Mouse (Mus musculus) thymus, adult 2 months (tissue): ENCODE results near the gene Rab4b. TPM values are rescaled to one million over a fixed set of nuclear protein-coding genes. Genes with fewer than 3 reads are reported as not detected.

Experiments used
- DNase-seq: peaks from one replicate; pipeline ENCODE4 v3.0.0; 2021
- H3K27ac ChIP-seq: fragments of 200-500 bp; 2 replicates; pipeline ENCODE4 v1.5.1; 2012; ENCODE audit warnings: low read length, control low read depth; ENCODE audit not compliant: control insufficient read depth, insufficient read depth
- H3K27me3 ChIP-seq: fragments of 200-500 bp; 2 replicates; pipeline ENCODE4 v1.6.1; 2012; ENCODE audit warnings: mild to moderate bottlenecking, low read length, moderate library complexity, mixed read lengths; ENCODE audit not compliant: control insufficient read depth, insufficient read depth
- H3K36me3 ChIP-seq: fragments of 200-500 bp; 2 replicates; pipeline ENCODE4 v1.6.1; 2012; ENCODE audit warnings: mild to moderate bottlenecking, low read length, moderate library complexity; ENCODE audit not compliant: control insufficient read depth, insufficient read depth
- H3K4me1 ChIP-seq: fragments of 200-500 bp; replicated peaks from 2 replicates; pipeline ENCODE4 v1.6.1; 2012; ENCODE audit warnings: low read length; ENCODE audit not compliant: control insufficient read depth, insufficient read depth
- H3K4me3 ChIP-seq: fragments of 200-500 bp; 2 replicates; pipeline ENCODE4 v1.5.1; 2012; ENCODE audit warnings: mild to moderate bottlenecking, low read length, control low read depth, moderate library complexity; ENCODE audit not compliant: control insufficient read depth, insufficient read depth
- CTCF ChIP-seq: fragments of 200-500 bp; IDR thresholded peaks from 2 replicates; pipeline ENCODE4 v1.5.1; 2012; ENCODE audit warnings: mild to moderate bottlenecking, control low read depth, low read length, moderate library complexity, borderline replicate concordance; ENCODE audit not compliant: control insufficient read depth, poor library complexity, insufficient read depth; ENCODE audit errors: extremely low read depth
- POLR2A ChIP-seq: fragments of 200-500 bp; IDR thresholded peaks from 2 replicates; pipeline ENCODE4 v1.6.1; 2012; ENCODE audit warnings: mild to moderate bottlenecking, low read length, control low read depth, moderate library complexity; ENCODE audit not compliant: control insufficient read depth, poor library complexity, insufficient read depth; ENCODE audit errors: extremely low read depth
- WGBS: fragments of 180-500 bp; shearing (Covaris S2); methylation state at CpG from one replicate; pipeline ENCODE4 v1.1.7; 2018; 5-methylcytosine and 5-hydroxymethylcytosine counted together
- polyA plus RNA-seq: library from polyadenylated mRNA; depleted of rRNA; stranded (reverse); fragments of >200 nt; gene quantifications from 2 replicates; pipeline ENCODE4 v1.2.3, GENCODE M21; 2012

Rab4b gene
- polyA plus RNA-seq, 1 experiment: 136 TPM

DNA sequence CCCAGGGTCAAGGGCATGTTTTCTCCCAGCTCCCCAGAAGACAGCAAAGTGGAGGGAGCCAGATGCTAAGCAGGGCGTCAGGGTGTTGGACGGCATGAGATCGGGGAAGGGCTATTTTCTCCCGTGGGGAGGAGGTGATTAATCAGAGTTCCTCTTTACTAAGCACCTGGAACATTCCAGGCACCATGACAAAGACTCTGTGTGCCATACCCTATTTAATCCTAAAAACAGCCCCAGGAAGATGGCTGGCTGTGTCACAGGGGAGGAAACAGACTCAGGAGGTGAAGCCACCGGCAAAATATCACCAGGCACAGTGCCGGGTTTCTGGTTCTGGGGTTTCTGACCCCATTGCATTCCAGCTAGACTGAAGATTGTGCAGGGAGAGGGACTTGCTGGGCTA is 43.2 kb upstream of the Rab4b start:
- TF ChIP-seq POLR2A: no peak
- H3K4me1 ChIP-seq: peaks cover 19% of the 10 kb centered on the region
- no peak overlapping the region for H3K4me3 ChIP-seq
- no peak overlapping the region for H3K27ac ChIP-seq
- WGBS: 85% methylated on average over 6 of the region's 6 CpGs
- H3K27me3 ChIP-seq: no peaks in the 10 kb centered on the region
- DNase-seq: no peak
- H3K36me3 ChIP-seq: no peaks in the 10 kb centered on the region

DNA sequence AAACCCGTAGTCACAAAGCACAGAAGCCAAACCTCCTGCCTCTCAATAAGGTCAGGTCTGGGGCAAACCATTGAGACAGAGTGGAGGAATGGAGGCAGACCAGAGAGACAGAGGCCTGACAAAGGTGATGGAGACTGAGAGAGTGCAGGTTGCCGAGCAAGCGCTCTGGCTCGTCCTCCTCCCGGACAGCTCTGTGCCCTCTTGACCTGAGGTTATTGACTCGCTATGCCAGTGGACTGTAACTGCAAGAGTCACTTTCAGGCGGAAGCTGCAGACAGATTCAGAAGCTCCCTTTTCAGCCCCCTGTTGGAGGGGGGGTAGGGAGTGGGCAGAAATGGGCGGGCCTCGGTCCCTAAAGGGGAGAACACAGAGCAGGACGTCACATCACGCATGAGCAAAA is 41.2 kb upstream of the Rab4b start:
- no peak overlapping the region for H3K4me3 ChIP-seq
- no peak for DNase-seq
- peaks cover 2% of the 10 kb centered on the region for H3K4me1 ChIP-seq
- WGBS: 96% methylated on average over 11 of the region's 11 CpGs
- H3K27ac ChIP-seq: no peak overlapping the region
- no peak for TF ChIP-seq CTCF
- no peak for TF ChIP-seq POLR2A
- H3K36me3 ChIP-seq: no peaks in the 10 kb centered on the region
- no peaks in the 10 kb centered on the region for H3K27me3 ChIP-seq

DNA sequence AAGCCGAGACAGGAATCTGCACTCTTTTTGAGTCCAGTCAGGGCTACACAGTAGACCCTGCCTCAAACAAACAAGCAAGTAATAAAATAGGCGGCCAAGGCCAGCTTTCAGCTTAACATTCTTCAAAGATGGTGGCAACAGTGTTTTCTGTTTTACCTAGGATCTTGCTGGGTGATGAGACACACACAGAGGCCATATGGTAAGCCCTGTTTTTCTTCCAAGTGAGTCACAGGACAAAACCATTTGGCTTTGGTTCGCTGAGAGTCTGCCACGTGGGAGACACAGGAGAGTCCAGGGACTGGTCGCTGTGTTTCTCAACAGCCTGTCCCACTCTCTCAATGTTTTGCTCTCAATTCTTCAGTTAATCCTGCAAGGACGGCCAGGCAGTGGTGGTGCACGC is 39.9 kb upstream of the Rab4b start:
- Histone ChIP-seq H3K4me1 (no peaks in the 10 kb centered on the region), H3K36me3 (peaks cover 9% of the 10 kb centered on the region), H3K27me3 (no peaks in the 10 kb centered on the region), H3K27ac (no peak overlapping the region), H3K4me3 (no peak overlapping the region)
- TF ChIP-seq CTCF (no peak), POLR2A (no peak)
- 94% methylated on average over 7 of the region's 7 CpGs for WGBS
- no peak for DNase-seq

DNA sequence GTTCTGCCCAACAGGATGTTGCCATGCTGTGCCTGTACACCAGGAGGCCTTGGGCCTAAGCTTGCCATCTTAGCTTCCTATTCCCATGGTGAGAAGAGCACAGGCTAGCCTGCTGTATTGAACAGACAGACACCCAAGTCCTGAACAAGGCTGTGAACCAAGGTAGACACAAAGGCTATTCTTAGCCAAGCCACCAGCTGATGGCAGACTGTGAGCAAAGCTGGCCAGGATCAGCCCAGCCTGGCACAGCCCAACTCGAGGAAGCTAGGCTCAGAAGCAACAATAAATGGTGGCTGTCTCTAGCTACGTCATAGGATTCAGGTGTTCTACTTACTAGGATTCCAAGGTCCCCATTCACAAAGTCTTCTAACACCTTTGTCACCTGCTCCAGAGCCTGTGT is 33.9 kb upstream of the Rab4b start:
- no peak overlapping the region for H3K4me3 ChIP-seq
- H3K4me1 ChIP-seq: no peaks in the 10 kb centered on the region
- no peak for TF ChIP-seq POLR2A
- no peak for TF ChIP-seq CTCF
- no peaks in the 10 kb centered on the region for H3K27me3 ChIP-seq
- H3K27ac ChIP-seq: no peak overlapping the region
- peaks cover 37% of the 10 kb centered on the region for H3K36me3 ChIP-seq
- no peak for DNase-seq
- 96% methylated on average over 2 of the region's 2 CpGs for WGBS

DNA sequence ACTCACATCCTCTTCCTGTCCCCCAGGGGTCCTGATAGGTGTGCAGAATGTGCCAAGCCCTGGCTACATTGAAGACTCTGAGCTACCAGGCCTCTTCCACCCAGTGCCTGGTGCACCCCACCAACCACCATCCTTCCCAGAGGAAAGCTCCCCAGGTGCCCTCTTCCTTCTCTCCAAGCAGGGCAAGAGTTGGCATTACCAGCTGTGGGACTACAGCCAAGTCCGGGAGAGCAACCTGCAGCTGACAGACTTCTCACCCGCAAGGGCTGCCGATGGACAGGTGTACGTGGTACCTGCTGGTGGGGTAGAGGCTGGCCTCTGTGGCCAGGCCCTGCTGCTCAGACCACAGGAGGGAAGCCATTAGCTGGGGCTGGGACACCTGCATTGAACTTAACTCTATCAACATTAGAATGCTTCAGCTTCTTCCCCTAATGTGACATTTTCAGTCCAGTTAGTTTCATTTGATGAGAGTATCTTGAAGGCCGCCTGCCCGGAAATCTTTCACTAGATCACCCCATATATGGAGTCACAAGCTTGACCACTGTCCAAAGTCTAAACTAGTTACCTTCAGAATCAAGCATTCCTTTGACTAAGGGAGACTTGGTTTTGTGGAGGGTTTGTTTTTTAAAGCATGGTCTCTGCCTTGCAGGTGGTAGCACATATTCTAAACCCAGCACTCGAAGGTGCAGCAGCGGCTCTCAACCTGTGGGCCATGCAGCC is 25.2 kb upstream of the Rab4b start:
- Histone ChIP-seq H3K4me1 (no peaks in the 10 kb centered on the region), H3K36me3 (peaks cover 16% of the 10 kb centered on the region; the same call in 1 of the 2 replicates), H3K27ac (no peak overlapping the region), H3K27me3 (no peaks in the 10 kb centered on the region), H3K4me3 (no peak overlapping the region)
- no peak for TF ChIP-seq CTCF
- TF ChIP-seq POLR2A: no peak
- no peak for DNase-seq
- WGBS: 96% methylated on average over 8 of the region's 8 CpGs

- TF ChIP-seq POLR2A: no peak
- TF ChIP-seq CTCF: no peak
- no peaks in the 10 kb centered on the region for H3K27me3 ChIP-seq
These were observed 20.1 kb upstream of the Rab4b start for GRCm38 (mm10) chr7:27198779-27199178.

DNA sequence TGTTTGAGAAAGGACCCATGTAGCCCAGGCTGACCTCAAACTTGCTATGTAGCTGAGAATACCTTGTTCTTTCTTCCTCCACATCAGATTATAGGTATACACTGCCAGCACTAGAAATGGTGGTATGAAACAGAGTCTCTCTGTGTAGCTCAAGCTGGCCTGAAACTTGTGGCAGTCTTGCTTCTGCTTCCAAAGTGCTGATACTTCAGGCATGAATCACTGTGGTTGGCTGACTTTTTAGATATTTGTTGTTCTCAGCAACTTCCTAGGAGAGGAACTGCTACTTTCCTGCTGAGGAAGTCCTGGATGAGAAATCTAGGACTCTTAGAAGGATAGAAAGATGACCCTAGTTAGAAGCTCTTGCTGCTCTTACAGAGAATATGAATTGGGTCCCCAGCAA is 19.7 kb upstream of the Rab4b start:
- H3K4me1 ChIP-seq: peaks cover 7% of the 10 kb centered on the region
- no peak for DNase-seq
- H3K36me3 ChIP-seq: 0 out of 2 replicates have a peak, but pooled peaks cover 4% of the 10 kb centered on the region
- no peaks in the 10 kb centered on the region for H3K27me3 ChIP-seq
- H3K4me3 ChIP-seq: no peak overlapping the region
- TF ChIP-seq CTCF (no peak), POLR2A (no peak)
- H3K27ac ChIP-seq: no peak overlapping the region

More at GRCm38 (mm10) chr7:27198779-27199178, 20.1 kb upstream of the Rab4b start:
- Histone ChIP-seq H3K36me3 (0 out of 2 replicates have a peak, but pooled peaks cover 4% of the 10 kb centered on the region), H3K4me3 (no peak overlapping the region), H3K27ac (no peak overlapping the region), H3K4me1 (peaks cover 7% of the 10 kb centered on the region)
- WGBS: 95% methylated on average over 8 of the region's 8 CpGs
- no peak for DNase-seq
